Mouse (Mus musculus) urinary bladder, postnatal 14 days (tissue): ENCODE data around the gene Thrsp.

Experiments used
- DNase-seq: peaks from one replicate; pipeline ENCODE4 v3.0.0; 2021; ENCODE audit warnings: low spot score

Gene Thrsp

GRCm38 (mm10) chr7:97418717-97419116, 1.2 kb upstream of the Thrsp start:
- DNase-seq, result no peak

- no peak for DNase-seq
These were observed 1.1 kb downstream of the Thrsp start for GRCm38 (mm10) chr7:97416473-97416872.

DNA sequence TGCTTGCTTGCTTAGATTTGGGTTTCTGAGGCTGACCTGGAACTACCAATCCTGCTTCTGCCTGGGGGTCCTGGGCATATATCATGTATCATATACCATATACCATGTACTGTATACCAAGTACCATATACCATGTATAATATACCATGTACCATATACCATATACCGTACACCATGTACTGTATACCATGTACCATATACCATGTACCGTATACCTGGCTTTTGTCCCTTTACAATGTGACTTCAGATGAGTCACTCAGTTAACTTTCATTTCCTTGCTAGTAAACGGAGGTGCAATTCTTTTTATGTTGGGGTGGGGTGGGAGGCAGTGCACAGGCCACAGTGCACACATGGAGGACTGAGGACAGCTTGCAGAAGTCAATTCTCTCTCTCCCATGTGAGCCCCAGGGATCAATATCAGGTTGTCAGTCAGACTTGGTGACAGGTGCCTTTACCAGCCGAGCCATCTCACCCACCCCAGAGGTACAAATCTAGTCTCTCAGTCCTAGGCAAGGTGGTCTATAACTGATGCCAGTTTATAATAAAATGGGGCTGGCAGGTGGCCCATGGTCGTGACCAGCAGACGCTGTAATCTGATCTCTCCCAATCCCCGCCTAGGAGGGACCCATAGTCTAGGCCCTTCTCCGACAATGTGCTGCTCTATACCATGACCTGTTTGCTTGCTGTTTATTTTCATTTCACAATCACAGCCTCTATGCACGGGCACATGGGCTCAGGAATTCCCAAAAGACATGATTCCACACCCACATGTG, 2.4 kb downstream of the Thrsp start:
- DNase-seq, result no peak

- no peak for DNase-seq
These were observed 3.1 kb downstream of the Thrsp start for GRCm38 (mm10) chr7:97414426-97414825.

GRCm38 (mm10) chr7:97413981-97414380, 3.5 kb downstream of the Thrsp start:
- no peak for DNase-seq

DNA sequence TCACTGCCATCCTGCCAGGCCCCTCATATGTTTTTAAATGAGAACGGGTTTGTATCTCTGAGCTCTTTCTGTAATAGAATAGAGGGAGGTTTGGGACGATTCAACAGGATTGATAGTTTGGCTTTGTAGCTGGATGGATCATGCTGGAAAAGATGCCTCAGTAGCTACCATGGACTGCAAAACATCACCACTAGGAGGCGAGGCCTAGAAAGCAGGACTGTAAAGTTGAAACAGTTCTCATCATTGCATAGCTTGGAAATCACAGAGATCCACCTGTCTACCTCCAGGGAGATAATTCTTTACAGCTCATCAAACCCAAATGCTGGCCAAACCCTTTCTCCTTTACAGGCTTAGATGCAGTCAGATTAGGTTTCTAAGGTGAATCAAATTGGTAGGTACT, 6.0 kb downstream of the Thrsp start:
- DNase-seq, result no peak

DNA sequence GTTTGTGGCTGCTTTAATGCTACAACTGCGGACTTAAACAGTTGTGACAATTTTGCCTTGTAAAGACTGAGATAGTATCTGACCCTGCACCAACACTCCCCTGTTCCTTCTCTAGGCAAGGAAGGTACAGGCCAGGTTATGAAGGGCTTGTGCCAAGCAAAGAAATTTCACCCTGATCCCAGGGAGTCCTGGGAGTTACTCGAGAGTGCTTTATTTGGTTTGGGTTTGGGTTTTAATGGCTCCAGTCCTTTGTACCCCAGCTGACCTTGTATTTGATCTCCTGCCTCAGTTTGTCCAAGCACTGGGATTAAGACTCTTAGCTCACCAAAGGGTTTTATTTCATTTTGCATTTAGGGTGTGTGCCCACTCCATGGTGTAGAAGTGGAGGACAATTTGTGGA, 6.4 kb downstream of the Thrsp start:
- no peak for DNase-seq

- no peak for DNase-seq
These were observed 10.4 kb downstream of the Thrsp start for GRCm38 (mm10) chr7:97407145-97407544.

DNA sequence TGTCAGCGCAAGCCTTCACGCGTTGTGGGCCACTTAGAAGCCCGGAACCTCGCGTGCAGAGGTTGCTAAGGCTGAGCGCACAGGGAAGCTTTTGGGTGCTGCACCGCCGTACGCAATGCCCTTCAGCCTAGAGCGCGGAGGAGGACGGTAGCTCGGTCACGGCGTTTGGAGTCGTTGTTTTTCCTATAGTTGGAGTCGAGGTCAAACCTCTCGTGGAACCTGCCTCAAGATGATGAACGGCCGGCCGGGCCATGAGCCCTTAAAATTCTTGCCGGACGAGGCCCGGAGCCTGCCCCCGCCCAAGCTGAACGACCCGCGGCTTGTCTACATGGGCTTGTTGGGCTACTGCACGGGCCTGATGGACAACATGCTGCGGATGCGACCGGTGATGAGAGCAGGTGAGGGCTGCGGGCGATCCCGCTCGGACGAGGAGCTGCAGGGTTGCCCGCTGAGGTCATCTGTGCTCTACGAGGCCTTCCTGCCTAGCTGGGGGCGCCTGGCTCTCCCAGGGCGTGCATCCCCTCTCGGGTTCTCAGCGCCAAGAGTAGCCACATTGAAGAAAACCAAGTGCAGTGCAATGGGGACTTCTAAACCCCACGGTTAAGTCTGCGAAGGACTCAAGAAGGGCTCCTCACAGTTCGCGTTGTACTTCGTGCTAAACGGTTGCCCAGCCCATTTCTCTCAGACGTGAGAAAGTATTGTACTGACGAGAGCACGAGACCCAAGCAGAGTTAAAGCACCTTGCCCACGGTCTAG, 17.4 kb downstream of the Thrsp start, which contains the start of gene Ndufc2:
Gene Ndufc2, plus strand, starts transcription at position 44 of the 756 bp plus-strand sequence.
- peak; percentile 77 for DNase-seq

DNA sequence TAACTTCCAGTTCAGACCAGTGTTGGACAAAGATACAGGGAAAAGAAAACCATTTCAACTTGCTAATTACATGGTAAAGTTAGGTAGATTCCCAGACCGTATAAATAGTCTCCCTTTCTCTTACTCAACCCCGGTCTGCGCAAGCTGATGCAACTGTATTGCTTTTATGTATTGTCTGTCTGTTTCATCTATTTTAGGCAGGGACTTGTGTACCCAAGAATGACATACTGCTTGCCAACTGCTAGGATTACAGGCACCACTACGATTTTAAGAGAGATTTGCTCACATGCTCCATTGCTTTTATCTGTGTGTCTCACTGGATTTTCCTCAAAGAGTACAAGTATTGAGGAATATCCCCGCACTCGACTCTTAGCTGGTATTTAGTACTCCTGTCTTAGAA, 18.6 kb downstream of the Thrsp start:
- no peak for DNase-seq

GRCm38 (mm10) chr7:97394375-97394774, 23.2 kb downstream of the Thrsp start:
- DNase-seq, result no peak

DNA sequence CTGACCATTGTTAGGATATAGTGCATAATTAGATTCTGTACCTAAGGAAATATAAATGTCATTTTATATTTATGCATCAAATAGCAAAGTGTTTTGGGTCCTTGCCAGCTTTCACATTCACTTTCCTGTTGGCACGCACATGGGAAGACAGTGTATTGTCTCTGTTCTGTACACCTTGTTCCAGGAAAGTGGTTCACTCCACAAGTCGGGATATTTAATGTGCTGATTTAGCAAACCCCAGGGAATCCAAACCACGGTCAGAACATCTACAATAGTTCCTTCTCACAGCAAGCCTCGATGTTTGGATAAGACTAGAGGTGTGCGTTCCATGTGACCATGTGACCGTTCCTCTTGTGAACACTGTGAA, 25.5 kb downstream of the Thrsp start:
- DNase-seq, result no peak

DNA sequence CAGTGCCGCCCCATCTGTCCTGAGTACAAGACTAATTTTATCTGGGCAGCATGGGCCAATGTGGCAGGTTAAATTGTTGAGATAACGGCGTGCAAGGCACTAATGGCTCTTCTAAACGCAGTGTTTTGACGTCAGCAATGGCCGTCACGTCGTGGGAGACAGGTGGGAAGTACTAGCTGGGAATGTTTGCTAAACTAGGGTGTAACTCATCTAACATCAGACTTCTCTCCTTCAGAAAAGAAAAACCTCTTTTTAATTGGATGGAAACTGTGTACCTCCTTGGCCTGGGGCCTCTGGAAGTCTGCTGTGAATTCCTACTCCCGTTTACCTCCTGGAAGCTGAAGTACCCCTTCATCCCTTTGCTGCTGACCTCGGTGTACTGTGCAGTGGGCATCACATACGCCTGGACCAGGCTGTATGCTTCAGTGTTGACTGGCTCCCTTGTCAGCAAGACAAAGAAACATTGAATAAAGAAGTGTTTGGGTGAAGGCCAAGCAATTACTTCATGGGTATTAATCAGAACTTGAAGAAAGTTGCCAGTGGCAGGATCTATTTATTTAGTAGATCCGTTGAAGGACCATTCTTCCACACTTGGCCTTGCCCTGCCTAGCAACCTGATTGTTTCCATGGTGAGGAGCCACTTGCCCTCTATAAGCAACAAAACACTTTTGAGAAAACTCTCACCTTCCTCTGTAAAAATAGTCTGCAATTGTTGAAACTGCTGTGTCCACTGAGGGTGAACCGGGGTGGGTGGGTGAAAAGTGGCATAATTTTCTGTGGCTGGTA, 26.0 kb downstream of the Thrsp start:
- DNase-seq, result no peak

DNA sequence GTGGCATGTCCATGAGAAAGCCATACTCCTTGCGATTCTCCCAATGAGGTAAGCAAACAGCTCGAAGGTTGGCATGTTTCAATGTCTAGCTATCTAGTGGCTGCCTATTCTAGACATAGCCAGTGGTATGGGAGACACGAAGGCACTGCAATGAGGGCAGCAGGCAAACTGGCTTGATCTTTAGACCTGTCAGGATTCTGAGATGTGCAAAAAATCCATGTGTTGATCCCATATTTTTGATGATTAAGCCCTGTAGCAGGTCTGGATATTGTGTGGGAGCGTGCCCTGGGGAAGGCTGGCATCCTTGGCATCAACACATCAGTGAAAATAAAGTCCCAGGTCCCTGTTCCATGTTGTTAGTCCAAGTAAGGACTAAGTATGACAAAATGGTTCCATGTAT, 29.0 kb downstream of the Thrsp start:
- no peak for DNase-seq

DNA sequence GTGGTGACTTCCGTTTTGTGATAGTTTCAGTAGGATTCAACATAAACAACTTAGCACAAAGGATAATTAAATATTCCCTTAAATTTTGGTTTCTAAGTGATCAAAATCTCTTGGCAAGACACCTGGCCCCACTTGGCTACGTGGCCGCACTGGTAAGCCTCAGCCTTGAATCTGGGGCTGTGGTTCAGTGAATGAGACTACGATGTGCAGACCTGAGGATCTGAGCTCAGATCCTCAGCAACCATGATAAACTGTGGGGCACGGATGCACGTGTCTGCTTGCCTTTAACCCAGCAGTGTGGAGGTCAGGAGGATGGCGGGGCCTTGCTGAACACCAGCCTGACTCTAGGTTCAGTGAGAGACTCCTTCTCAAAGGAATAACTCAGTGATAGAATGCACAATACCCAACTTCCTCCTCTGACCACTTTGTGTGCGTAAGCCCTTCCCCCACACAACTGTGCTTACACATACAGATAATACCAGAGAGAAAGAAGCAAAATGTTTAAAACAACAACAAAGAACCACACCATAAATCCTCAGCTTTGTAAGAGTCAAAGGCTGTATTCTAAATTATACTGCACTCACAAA, 29.9 kb downstream of the Thrsp start:
- DNase-seq, result no peak

GRCm38 (mm10) chr7:97386806-97387370, 30.6 kb downstream of the Thrsp start:
- DNase-seq, result peak; percentile 33

GRCm38 (mm10) chr7:97386106-97386805, 31.3 kb downstream of the Thrsp start:
- peak; percentile 36 for DNase-seq

GRCm38 (mm10) chr7:97383496-97384132, 33.9 kb downstream of the Thrsp start:
- DNase-seq, result no peak

GRCm38 (mm10) chr7:97382661-97383060, 34.9 kb downstream of the Thrsp start:
- DNase-seq, result no peak

- no peak for DNase-seq
These were observed 36.9 kb downstream of the Thrsp start for GRCm38 (mm10) chr7:97380500-97381123.
